Mouse (Mus musculus): ENCODE data around the gene Gm5108. TPM values are rescaled to one million over a fixed set of nuclear protein-coding genes. Genes with fewer than 3 reads are reported as not detected.

Gene Gm5108
- total and polyA plus RNA-seq, 3 experiments, result not detected

- Histone ChIP-seq H3K4me3 (no peak overlapping the region), H3K79me2 (replicated peaks; ENCODE audit: control insufficient read depth, insufficient read depth, low read length) (no peaks in the 10 kb centered on the region), H3K4me1 (ENCODE audit: control insufficient read depth, insufficient read depth, low read length) (no peaks in the 10 kb centered on the region), H3K27me3 (ENCODE audit: control insufficient read depth, insufficient read depth, low read length) (no peaks in the 10 kb centered on the region), H3K36me3 (ENCODE audit: control insufficient read depth, insufficient read depth, low read length) (no peaks in the 10 kb centered on the region), H3K27ac (no peak overlapping the region), H3K9ac (ENCODE audit: low read depth, low read length) (no peak overlapping the region)
- TF ChIP-seq POLR2A (IDR thresholded peaks at IDR 0.05; ENCODE audit: insufficient read depth, low read depth, low read length), result no peak
- TF ChIP-seq EP300 (IDR thresholded peaks at IDR 0.05; ENCODE audit: insufficient read depth, low read depth, low read length), result no peak
- TF ChIP-seq CTCF (IDR thresholded peaks at IDR 0.05), result no peak
- intact Hi-C loops (cut with DNase I), result no loop called here
- DNase-seq, result no peak
- 86% methylated on average over 2 of the region's 2 CpGs for WGBS
Observed at GRCm38 (mm10) chr5:68004419-68004818, 63.0 kb downstream of the Gm5108 start.

DNA sequence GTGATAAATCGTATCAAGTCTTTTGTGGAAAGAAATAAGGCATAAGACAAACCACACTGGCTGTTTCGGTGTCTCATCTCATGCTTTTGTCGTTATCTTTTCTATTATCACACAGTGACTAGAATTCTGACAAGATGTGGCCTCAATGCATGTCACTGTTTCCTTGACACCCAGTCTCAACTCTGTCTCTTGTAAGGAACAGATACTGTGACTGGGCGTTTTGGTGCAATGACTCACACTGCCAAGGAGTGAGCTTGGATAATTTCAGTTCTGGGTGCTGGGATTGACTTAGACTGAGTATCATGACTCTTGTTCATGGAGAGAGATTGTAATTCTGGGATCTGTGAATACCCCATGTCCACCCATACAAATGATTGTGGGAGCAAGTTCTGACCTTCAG, 65.6 kb downstream of the Gm5108 start:
- intact Hi-C loops (cut with DNase I), result no loop called here
- H3K27me3 ChIP-seq (ENCODE audit: control insufficient read depth, insufficient read depth, low read length), result no peaks in the 10 kb centered on the region
- H3K36me3 ChIP-seq (ENCODE audit: control insufficient read depth, insufficient read depth, low read length), result peaks cover 2% of the 10 kb centered on the region; the same call in 1 of the 2 replicates
- no peak overlapping the region for H3K4me3 ChIP-seq
- TF ChIP-seq EP300 (IDR thresholded peaks at IDR 0.05; ENCODE audit: insufficient read depth, low read depth, low read length) (no peak), CTCF (IDR thresholded peaks at IDR 0.05) (no peak), POLR2A (IDR thresholded peaks at IDR 0.05; ENCODE audit: insufficient read depth, low read depth, low read length) (no peak)
- no peak for DNase-seq
- 62% methylated on average over 4 of the region's 4 CpGs for WGBS
- no peak overlapping the region for H3K27ac ChIP-seq
- no peaks in the 10 kb centered on the region for H3K79me2 ChIP-seq (replicated peaks; ENCODE audit: control insufficient read depth, insufficient read depth, low read length)
- no peak overlapping the region for H3K9ac ChIP-seq (ENCODE audit: low read depth, low read length)
- H3K4me1 ChIP-seq (ENCODE audit: control insufficient read depth, insufficient read depth, low read length), result no peaks in the 10 kb centered on the region; the same call in 1 of the 2 replicates

DNA sequence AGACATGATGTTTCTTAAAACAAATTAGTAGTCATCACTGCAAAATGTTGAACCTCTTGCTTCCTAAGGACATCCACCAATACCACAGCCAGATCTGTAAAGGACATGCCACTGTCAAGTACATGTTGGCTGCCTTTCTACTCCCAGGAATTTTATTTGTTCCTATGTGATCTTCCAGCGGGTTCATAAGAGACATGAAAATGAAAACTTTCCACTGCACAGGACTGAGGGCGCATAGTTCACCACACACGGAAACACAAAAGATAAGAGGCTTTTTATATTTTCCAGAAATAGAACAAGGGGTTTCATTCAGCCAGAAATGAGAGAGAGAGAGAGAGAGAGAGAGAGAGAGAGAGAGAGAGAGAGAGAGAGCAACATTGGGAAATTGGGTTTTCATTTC, 70.1 kb downstream of the Gm5108 start:
- DNase-seq, result peak in 1 of 2 experiments; percentile 5
- no peak for TF ChIP-seq EP300 (IDR thresholded peaks at IDR 0.05; ENCODE audit: insufficient read depth, low read depth, low read length)
- no peak for TF ChIP-seq CTCF (IDR thresholded peaks at IDR 0.05)
- no peak for TF ChIP-seq POLR2A (IDR thresholded peaks at IDR 0.05; ENCODE audit: insufficient read depth, low read depth, low read length)
- peak overlapping the region; percentile 1; the same call in 1 of the 2 replicates for H3K27ac ChIP-seq
- no peak overlapping the region for H3K9ac ChIP-seq (ENCODE audit: low read depth, low read length)
- peaks cover 5% of the 10 kb centered on the region for H3K36me3 ChIP-seq (ENCODE audit: control insufficient read depth, insufficient read depth, low read length)
- no peaks in the 10 kb centered on the region; the same call in 1 of the 2 replicates for H3K4me1 ChIP-seq (ENCODE audit: control insufficient read depth, insufficient read depth, low read length)
- no peaks in the 10 kb centered on the region for H3K27me3 ChIP-seq (ENCODE audit: control insufficient read depth, insufficient read depth, low read length)
- WGBS, result 10% methylated on average over 3 of the region's 3 CpGs
- intact Hi-C loops (cut with DNase I), result loop anchor here (5.0 kb wide), 1 partner anchor 164 kb away; the partner anchor contains the start of gene Atp8a1
- no peak overlapping the region for H3K4me3 ChIP-seq
- H3K79me2 ChIP-seq (replicated peaks; ENCODE audit: control insufficient read depth, insufficient read depth, low read length), result no peaks in the 10 kb centered on the region

DNA sequence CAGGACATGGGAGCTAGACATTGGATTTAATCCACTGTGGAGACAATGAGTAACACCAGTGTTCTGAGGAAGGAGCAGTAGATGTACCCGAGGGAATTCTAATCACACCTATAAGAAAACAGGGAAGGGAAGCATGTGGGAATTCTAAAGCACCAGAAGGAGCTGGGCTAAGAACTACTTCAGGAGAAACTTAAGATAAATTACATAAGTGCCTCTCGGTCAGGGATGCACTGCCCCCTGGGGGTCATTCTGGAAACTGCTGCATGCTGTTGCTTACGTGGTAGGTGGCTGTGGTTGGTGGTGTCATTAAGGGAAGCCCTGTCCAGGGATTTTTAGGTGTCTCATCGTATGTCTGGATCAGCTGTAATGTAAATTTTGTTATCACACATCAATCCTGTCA, 71.1 kb downstream of the Gm5108 start:
- no peak overlapping the region for H3K9ac ChIP-seq (ENCODE audit: low read depth, low read length)
- no peaks in the 10 kb centered on the region; the same call in 1 of the 2 replicates for H3K4me1 ChIP-seq (ENCODE audit: control insufficient read depth, insufficient read depth, low read length)
- no peaks in the 10 kb centered on the region for H3K27me3 ChIP-seq (ENCODE audit: control insufficient read depth, insufficient read depth, low read length)
- H3K4me3 ChIP-seq, result no peak overlapping the region
- peak overlapping the region; percentile 27 for H3K27ac ChIP-seq
- WGBS, result 19% methylated on average over 4 of the region's 4 CpGs
- intact Hi-C loops (cut with DNase I), result loop anchor here (1.0 to 5.0 kb wide), 4 partner anchors 165 to 480 kb away; partner anchors contain the start of gene Atp8a1
- TF ChIP-seq EP300 (IDR thresholded peaks at IDR 0.05; ENCODE audit: insufficient read depth, low read depth, low read length) (peak; percentile 82), CTCF (IDR thresholded peaks at IDR 0.05) (peak; percentile 100), POLR2A (IDR thresholded peaks at IDR 0.05; ENCODE audit: insufficient read depth, low read depth, low read length) (no peak)
- DNase-seq, result peak; percentile 73 to 86
- H3K36me3 ChIP-seq (ENCODE audit: control insufficient read depth, insufficient read depth, low read length), result peaks cover 5% of the 10 kb centered on the region
- no peaks in the 10 kb centered on the region for H3K79me2 ChIP-seq (replicated peaks; ENCODE audit: control insufficient read depth, insufficient read depth, low read length)

GRCm38 (mm10) chr5:68020870-68021269, 79.4 kb downstream of the Gm5108 start:
- intact Hi-C loops (cut with DNase I), result no loop called here
- H3K27ac ChIP-seq, result no peak overlapping the region
- H3K79me2 ChIP-seq (replicated peaks; ENCODE audit: control insufficient read depth, insufficient read depth, low read length), result no peaks in the 10 kb centered on the region
- H3K36me3 ChIP-seq (ENCODE audit: control insufficient read depth, insufficient read depth, low read length), result no peaks in the 10 kb centered on the region
- H3K4me1 ChIP-seq (ENCODE audit: control insufficient read depth, insufficient read depth, low read length), result no peaks in the 10 kb centered on the region; the same call in 1 of the 2 replicates
- H3K9ac ChIP-seq (ENCODE audit: low read depth, low read length), result no peak overlapping the region
- H3K4me3 ChIP-seq, result no peak overlapping the region
- TF ChIP-seq EP300 (IDR thresholded peaks at IDR 0.05; ENCODE audit: insufficient read depth, low read depth, low read length) (no peak), CTCF (IDR thresholded peaks at IDR 0.05) (no peak), POLR2A (IDR thresholded peaks at IDR 0.05; ENCODE audit: insufficient read depth, low read depth, low read length) (no peak)
- WGBS, result 81% methylated on average over 2 of the region's 2 CpGs
- DNase-seq, result no peak
- no peaks in the 10 kb centered on the region for H3K27me3 ChIP-seq (ENCODE audit: control insufficient read depth, insufficient read depth, low read length)

Other genes starting within 250 kb of the Gm5108 start
- gene Atp8a1, start 94.2 kb upstream of the Gm5108 start, total RNA-seq (2021), result 10 to 100 TPM; 21.8 to 21.9 TPM
- 8.8 and 15.3 TPM in 2 replicates for gene Atp8a1, start 94.2 kb upstream of the Gm5108 start, polyA plus RNA-seq (2012; rRNA removed)
- not detected for gene Gm21905, start 4.8 kb downstream of the Gm5108 start, total RNA-seq (2021)
- gene Gm21905, start 4.8 kb downstream of the Gm5108 start, polyA plus RNA-seq (2012; rRNA removed), result not detected in 2 replicates
- gene Grxcr1, start 90.2 kb downstream of the Gm5108 start, total RNA-seq (2021), result not detected
- gene Grxcr1, start 90.2 kb downstream of the Gm5108 start, polyA plus RNA-seq (2012; rRNA removed), result not detected in 2 replicates

Measured in heart, adult 2 months (tissue).